Mouse (Mus musculus) thymus, adult 2 months (tissue): ENCODE results near the gene Cyp4v3.

ENCODE experiments used
- CTCF ChIP-seq: fragments of 200-500 bp; IDR thresholded peaks from 2 replicates; pipeline ENCODE4 v1.5.1; 2012; ENCODE audit warnings: mild to moderate bottlenecking, control low read depth, low read length, moderate library complexity, borderline replicate concordance; ENCODE audit not compliant: control insufficient read depth, poor library complexity, insufficient read depth; ENCODE audit errors: extremely low read depth
- POLR2A ChIP-seq: fragments of 200-500 bp; IDR thresholded peaks from 2 replicates; pipeline ENCODE4 v1.6.1; 2012; ENCODE audit warnings: mild to moderate bottlenecking, low read length, control low read depth, moderate library complexity; ENCODE audit not compliant: control insufficient read depth, poor library complexity, insufficient read depth; ENCODE audit errors: extremely low read depth

DNA sequence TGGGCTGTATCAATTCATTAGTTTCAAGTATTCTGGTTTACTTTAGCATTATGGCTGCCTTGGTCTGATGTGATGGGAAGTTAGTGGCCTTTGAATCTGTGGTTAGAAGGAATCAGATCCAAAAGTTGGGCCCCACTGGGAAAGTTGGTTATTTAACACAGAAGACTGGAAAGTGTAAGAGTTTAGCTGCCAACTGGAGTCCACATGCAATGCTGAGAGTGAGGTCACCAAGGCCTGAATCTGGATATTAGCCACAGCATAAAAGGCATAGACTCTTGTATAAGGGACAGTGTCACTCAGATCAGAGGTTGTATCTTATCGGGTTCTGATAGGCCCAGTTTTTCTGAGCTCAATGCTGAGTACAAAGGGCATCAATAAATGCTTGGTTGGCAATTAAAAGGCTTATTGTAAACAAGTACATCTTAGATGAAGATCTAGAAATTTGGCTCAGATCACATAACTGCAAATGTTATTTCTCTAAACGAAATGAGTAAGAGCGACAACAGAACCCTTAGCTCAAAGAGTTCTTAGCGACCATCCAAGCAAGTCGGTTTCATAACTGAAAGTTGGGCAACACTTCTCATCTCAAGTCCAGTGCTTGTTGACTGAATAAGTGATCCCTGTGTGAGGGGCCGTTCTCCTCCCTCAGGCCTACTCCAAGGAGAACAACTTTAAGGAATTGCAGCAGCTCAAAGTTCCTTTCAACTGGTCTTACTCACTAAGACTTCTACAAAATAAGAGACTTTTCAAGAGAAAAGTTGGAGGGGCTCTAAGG lies 3.6 kb downstream of the Cyp4v3 start:
- TF ChIP-seq POLR2A (no peak), CTCF (no peak)
